Mouse (Mus musculus) heart, postnatal 36 days (tissue): ENCODE measurements at regions not wholly inside any gene's neighbourhood (a gene's known extent, or its start where the extent isn't known, plus 50 kb on each side); places are given as distances from the start of the nearest gene placed in this dataset.

Experiments used
- DNase-seq, 2 experiments: peaks; one replicate each; pipeline ENCODE4 v3.0.0; 2021 to 2022
- intact Hi-C: fragments of 180-260 bp; cut with DNase I; formaldehyde crosslinking; loops from one replicate; pipeline ENCODE4 v1.15.1; 2025
- microRNA-seq, 2 experiments: library from miRNA; unstranded; fragments of <30 nt; microRNA quantifications; one replicate each; pipeline ENCODE4 v1.2.0; 2021; ENCODE audit warnings: borderline number of aligned reads in 2 of 2

DNA sequence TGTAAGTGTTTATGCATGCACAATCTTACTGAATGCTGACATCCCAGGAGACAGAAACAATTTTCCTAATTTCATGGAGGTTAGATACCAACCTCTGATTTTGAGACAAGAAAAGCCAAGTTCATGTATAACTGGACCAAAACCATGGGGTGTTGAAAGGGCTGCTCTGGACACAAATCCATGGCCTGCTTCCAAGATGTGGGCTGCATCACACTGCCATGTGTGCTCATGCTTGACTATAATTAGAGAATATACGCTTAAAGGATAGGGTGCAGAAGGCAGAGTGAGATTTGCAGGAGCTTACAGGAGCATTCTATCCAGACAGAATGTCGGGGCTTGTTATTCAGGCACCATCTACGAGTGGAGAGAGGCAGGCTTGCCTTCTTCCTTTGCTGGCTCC is 64.8 kb upstream of the Runx1 start:
- no peak for DNase-seq
- intact Hi-C loops, result no loop called here

DNA sequence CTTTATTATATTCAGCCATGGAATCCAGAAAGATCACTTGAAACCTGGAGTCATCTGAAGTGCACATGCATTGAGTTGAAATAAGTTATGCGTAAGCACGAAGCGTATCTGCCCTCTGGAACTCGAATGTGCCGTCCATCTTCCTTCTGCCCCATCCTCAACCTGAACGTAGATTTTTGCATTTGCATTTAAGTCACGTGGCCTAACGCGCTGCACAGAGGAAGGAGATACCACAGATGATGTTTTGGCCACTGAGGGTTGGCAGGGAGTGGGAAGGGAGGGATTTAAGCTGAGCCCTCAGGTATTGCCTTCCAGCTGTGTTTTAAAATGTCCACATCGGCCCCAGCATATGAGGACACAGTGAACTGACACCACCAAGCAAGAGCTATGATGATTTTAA is 63.6 kb upstream of the Runx1 start:
- intact Hi-C loops, result no loop called here
- no peak for DNase-seq

DNA sequence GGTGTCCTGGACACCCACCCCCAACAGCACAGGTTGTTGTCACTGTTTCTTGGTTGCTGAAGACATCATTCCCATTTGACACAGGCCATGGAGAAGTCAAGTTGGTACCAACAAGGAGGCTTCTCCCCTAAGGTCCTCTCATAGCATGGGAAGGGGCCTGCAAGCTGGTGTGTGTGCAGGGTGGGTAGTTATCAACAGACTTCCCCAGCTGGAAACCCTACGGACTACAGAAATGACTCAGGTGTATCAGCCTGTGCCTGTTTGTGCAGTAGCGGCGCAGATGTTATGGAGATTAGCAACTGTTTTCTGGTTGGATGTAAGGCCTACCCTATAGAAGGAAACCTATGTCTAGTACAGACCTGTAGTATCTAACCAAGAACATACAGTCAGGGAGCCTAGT is 60.3 kb upstream of the Runx1 start:
- intact Hi-C loops, result no loop called here
- DNase-seq, result no peak

DNA sequence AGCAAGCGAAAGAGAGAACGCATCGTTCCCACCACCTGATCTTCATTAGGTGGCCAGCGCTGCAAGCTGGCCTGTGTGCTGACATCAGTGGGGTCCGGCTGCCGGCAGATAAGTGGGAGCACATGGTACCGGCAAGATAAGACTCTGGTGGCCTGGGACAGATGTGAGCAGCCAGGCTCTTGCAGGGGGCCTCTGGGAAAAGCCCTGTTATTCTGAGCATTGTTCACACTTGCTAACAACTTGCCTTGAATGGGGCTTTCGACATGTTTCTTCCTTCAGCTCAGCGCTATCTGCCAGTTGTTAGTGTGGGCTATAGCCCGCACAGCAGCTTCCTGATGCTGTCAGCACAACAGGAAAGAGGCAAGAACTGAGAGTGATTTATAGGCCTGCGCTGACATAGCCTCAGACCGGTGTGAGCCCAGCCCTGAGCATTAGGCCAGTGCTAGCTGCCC is 57.9 kb upstream of the Runx1 start:
- intact Hi-C loops, result no loop called here
- DNase-seq, result peak in 1 of 2 experiments; percentile 13

DNA sequence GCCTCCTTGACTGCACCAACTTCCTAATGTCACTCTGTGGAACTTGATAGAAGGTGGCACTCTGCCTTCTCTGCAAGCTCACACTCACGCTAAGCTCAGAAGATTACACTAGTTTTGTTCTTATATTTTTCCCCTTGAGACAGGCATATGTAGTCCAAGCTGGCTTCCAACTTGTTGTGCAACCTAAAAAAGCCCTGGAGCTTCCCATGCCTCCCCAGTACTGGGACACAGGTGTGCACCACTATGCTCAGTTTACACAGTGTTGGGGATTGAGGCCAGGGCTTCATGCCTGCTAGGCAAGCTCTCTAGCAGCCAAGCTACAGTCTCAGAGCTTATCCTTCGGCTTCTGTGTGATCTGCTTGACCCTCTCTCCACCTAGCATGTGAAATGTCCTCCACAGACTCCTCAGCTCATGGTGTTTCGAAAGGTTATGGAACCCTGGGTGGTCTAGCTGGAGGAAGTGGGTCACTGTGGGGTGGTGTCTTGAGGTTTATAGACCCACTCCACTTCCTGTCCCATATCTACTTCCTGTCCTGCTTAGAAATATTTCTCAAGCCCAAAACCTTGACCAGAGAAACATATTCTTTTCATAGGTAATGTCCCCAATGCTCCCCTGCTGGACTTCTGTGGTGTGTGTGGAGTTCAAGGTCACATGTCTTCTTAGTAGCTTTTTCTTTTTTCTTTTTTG is 54.6 kb upstream of the Runx1 start:
- intact Hi-C loops, result no loop called here

DNA sequence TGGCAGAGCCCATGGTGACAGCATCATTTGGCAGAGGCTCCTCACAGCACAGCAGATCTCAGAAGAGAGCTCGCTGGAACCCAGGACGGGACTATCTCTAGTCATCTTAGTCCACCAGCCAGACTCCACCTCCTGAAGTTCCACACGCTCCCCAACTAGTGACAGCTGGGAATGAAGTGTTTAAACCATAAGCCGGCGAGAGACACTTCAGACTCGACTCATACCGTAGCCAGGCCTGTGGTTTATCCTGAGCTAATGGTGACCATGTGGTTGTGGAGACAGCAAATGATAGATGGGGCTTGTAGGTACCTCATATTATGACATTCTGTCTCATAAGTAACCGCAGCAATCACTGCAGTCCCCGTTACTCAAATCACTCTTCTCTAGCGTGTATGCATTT is 52.1 kb upstream of the Runx1 start:
- intact Hi-C loops, result no loop called here
- no peak for DNase-seq

More for the DNA sequence above, 54.6 kb upstream of the Runx1 start:
- DNase-seq, result no peak

Small RNA genes in the stretch of these regions (microRNA-seq; reads per million reads assigned to microRNA genes)
- gene Gm28003, result 0 reads per million in 2 experiments
- gene Mir802, result 0 reads per million in 2 experiments
